8 mouse cellular contexts compared by ENCODE assay signal in genomic region chr8:80870535-80871204, GRCm38 (mm10). TPM values are rescaled to one million over a fixed set of nuclear protein-coding genes. Genes with fewer than 3 reads are reported as not detected.
DNase-seq lines count a peak whose midpoint lies in the region; ATAC-seq and TF ChIP-seq lines count a peak whose summit lies in the region.

No protein-coding gene starts in this region.

- H3K4me2 ChIP-seq in forebrain, embryonic 16.5 days (ENCODE audit: low read length) = no peak overlapping the region
- 0 out of 2 replicates have a peak overlapping the region, but pooled peaks have one; percentile 10 for H3K4me2 ChIP-seq in liver, embryonic 15.5 days

- ATAC-seq in forebrain, embryonic 16.5 days = peak; percentile 34; the same call in 1 of the 2 replicates
- 0 out of 2 replicates have a peak, but pooled peaks have one; percentile 20 for ATAC-seq in liver, embryonic 15.5 days (ENCODE audit: insufficient read depth)

- 57% methylated on average over 9 of the region's 9 CpGs for WGBS in kidney, adult 2 months
- WGBS in forebrain, embryonic 16.5 days = 72% methylated on average over 9 of the region's 9 CpGs
- WGBS in liver, embryonic 15.5 days (ENCODE audit: insufficient replicate concordance) = 47% methylated on average over 9 of the region's 9 CpGs

- peak overlapping the region; percentile 1; the same call in 1 of the 2 replicates for H3K27ac ChIP-seq in kidney, adult 2 months (ENCODE audit: insufficient read depth, low read depth, low read length)
- H3K27ac ChIP-seq in cortical plate, adult 2 months (ENCODE audit: insufficient read depth, low read length) = peak overlapping the region; percentile 53; the same call in 1 of the 2 replicates
- H3K27ac ChIP-seq in forebrain, embryonic 16.5 days (ENCODE audit: low read length) = peak overlapping the region; percentile 65
- peak overlapping the region; percentile 49 for H3K27ac ChIP-seq in liver, embryonic 15.5 days (replicated peaks)

- TF ChIP-seq CTCF in kidney, adult 2 months (conservative IDR thresholded peaks at IDR 0.05; ENCODE audit: insufficient read depth, insufficient read length, low read depth, low read length) = no peak
- TF ChIP-seq CTCF in cortical plate, adult 2 months (IDR thresholded peaks at IDR 0.05; ENCODE audit: extremely low read depth, insufficient read depth, low read length) = no peak

- H3K9me3 ChIP-seq in forebrain, embryonic 16.5 days (ENCODE audit: control insufficient read depth, low read length) = no peaks in the 10 kb centered on the region
- H3K9me3 ChIP-seq in liver, embryonic 15.5 days (replicated peaks) = no peaks in the 10 kb centered on the region

- no peak overlapping the region for H3K4me3 ChIP-seq in kidney, adult 2 months (ENCODE audit: insufficient read depth, low read depth, low read length)
- no peak overlapping the region for H3K4me3 ChIP-seq in cortical plate, adult 2 months (ENCODE audit: insufficient read depth, low read length)
- H3K4me3 ChIP-seq in forebrain, embryonic 16.5 days (replicated peaks; ENCODE audit: low read length) = no peak overlapping the region
- no peak overlapping the region for H3K4me3 ChIP-seq in liver, embryonic 15.5 days (replicated peaks)

- no peaks in the 10 kb centered on the region for H3K36me3 ChIP-seq in kidney, adult 2 months (ENCODE audit: control insufficient read depth, insufficient read depth, low read length)
- no peaks in the 10 kb centered on the region for H3K36me3 ChIP-seq in forebrain, embryonic 16.5 days (ENCODE audit: control insufficient read depth, insufficient read depth)
- peaks cover 10% of the 10 kb centered on the region for H3K36me3 ChIP-seq in liver, embryonic 15.5 days (replicated peaks)

- H3K9ac ChIP-seq in forebrain, embryonic 16.5 days (replicated peaks; ENCODE audit: low read depth, low read length) = 0 out of 2 replicates have a peak overlapping the region, but pooled peaks have one; percentile 4
- H3K9ac ChIP-seq in liver, embryonic 15.5 days = no peak overlapping the region

- no peak for DNase-seq in kidney, adult 2 months
- no peak for DNase-seq in kidney, postnatal 10 days
- no peak for DNase-seq in adrenal gland, adult 8-10 months
- no peak for DNase-seq in adrenal gland, postnatal 25 days
- DNase-seq in right cerebral cortex, postnatal 10 days (ENCODE audit: low spot score in 2 of 2) = no peak

- no peak for TF ChIP-seq POLR2A in kidney, adult 2 months (IDR thresholded peaks at IDR 0.05; ENCODE audit: low read depth, low read length)
- no peak for TF ChIP-seq POLR2A in cortical plate, adult 2 months (IDR thresholded peaks at IDR 0.05; ENCODE audit: extremely low read depth, insufficient read depth, low read length)

- peaks cover 51% of the 10 kb centered on the region for H3K4me1 ChIP-seq in kidney, adult 2 months (ENCODE audit: control insufficient read depth, insufficient read depth, low read length)
- H3K4me1 ChIP-seq in cortical plate, adult 2 months (ENCODE audit: control insufficient read depth, insufficient read depth, low read length) = peaks cover 2% of the 10 kb centered on the region; the same call in 1 of the 2 replicates
- H3K4me1 ChIP-seq in forebrain, embryonic 16.5 days (replicated peaks; ENCODE audit: control insufficient read depth, insufficient read depth, low read length) = peaks cover 32% of the 10 kb centered on the region
- H3K4me1 ChIP-seq in liver, embryonic 15.5 days (replicated peaks) = peaks cover 65% of the 10 kb centered on the region

- no peaks in the 10 kb centered on the region for H3K27me3 ChIP-seq in kidney, adult 2 months (replicated peaks; ENCODE audit: control insufficient read depth, insufficient read depth, low read length)
- no peaks in the 10 kb centered on the region for H3K27me3 ChIP-seq in forebrain, embryonic 16.5 days (replicated peaks; ENCODE audit: control insufficient read depth, insufficient read depth, low read length)
- H3K27me3 ChIP-seq in liver, embryonic 15.5 days = no peaks in the 10 kb centered on the region

RNA-seq across cellular contexts. Expression of gene Gab1, which starts 9.6 kb away (rescaled TPM):
- polyA plus RNA-seq in kidney, adult 2 months (2012; rRNA removed) = 24.6 and 27.8 TPM in 2 replicates
- 21.3 and 25.9 TPM in 2 replicates for polyA plus RNA-seq in cortical plate, adult 2 months (2012; rRNA removed)
- polyA plus RNA-seq in forebrain, embryonic 16.5 days (2015; fragmentation: Nextera tagmentation; extraction: Ambion mirVana) = 10.6 and 11.8 TPM in 2 replicates
- 7.1 and 7.2 TPM in 2 replicates for polyA plus RNA-seq in liver, embryonic 15.5 days (2015; fragmentation: Nextera tagmentation; extraction: Ambion mirVana)
- total RNA-seq in adrenal gland, adult 8-10 months (2022) = 10 to 100 TPM; 20.6 to 28.4 (median 22.0) TPM
- 15.4 and 24.9 TPM in 2 replicates for total RNA-seq in adrenal gland, postnatal 25 days (2021)

Comparison
In these comparisons a context has a peak if more than half of its experiments do, and no peak if none do; other contexts are left out.
1. H3K27ac ChIP-seq: peak in every context shown above with its lines; median percentile 65 in forebrain, embryonic 16.5 days; 53 in cortical plate, adult 2 months; 49 in liver, embryonic 15.5 days; 1 in kidney, adult 2 months.